Mouse (Mus musculus) layer of hippocampus, postnatal 25 days (tissue): Measurements from ENCODE around the gene Ikzf1. TPM values are rescaled to one million over a fixed set of nuclear protein-coding genes. Genes with fewer than 3 reads are reported as not detected.

Experiments used
- DNase-seq, 2 experiments: peaks; one replicate each; pipeline ENCODE4 v3.0.0; 2022; ENCODE audit warnings: mixed read lengths in 2 of 2, low spot score in 1 of 2; ENCODE audit errors: extremely low spot score in 1 of 2
- total RNA-seq, 2 experiments: library from RNA; stranded (reverse); gene quantifications; 2 replicates each; pipeline ENCODE4 v1.2.3; 2021

Ikzf1 gene
- total RNA-seq, 2 experiments from 2014 or later: 2.4 to 3.2 TPM

DNA sequence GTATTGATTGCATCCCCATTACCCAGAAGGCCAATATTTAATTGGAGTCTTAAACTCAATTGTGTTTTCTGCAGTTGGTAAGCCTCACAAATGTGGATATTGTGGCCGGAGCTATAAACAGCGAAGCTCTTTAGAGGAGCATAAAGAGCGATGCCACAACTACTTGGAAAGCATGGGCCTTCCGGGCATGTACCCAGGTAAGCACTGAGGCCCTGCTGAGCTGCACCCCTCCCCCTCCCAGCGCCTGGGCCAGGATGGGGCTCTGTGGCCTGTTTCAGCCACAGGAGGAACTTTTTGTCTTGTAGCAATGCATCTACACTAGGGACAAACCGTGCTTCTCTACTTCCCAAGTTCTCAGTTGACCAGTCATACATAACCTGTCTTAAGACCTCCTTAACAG is 73.3 kb downstream of the Ikzf1 start:
- DNase-seq: no peak

GRCm38 (mm10) chr11:11758883-11759282 is 74.1 kb downstream of the Ikzf1 start:
- no peak for DNase-seq

- DNase-seq: no peak
Observed at GRCm38 (mm10) chr11:11763211-11763666, 78.4 kb downstream of the Ikzf1 start.

DNA sequence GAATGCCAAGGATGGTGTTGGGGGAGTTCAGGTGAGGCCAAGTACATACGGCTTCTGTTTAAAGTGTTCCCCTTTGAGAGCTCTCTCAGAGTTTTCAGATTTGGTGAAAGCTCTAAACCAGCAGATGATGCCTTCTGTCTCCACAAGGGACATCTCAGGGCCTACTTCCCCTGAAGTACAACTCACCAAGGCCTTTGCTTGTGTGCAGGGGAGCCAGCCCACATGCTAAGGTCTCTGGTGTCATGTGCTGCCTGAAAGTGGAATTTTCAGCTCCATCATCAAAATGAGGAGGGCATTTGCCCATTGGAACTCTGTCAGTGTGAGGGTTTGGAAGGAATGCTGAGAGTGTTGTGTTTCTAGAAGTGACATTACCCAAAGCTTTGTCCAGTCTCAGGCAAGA is 80.6 kb downstream of the Ikzf1 start:
- no peak for DNase-seq

GRCm38 (mm10) chr11:11766105-11766504 is 81.3 kb downstream of the Ikzf1 start:
- DNase-seq: no peak

GRCm38 (mm10) chr11:11766736-11767135 is 81.9 kb downstream of the Ikzf1 start:
- no peak for DNase-seq

DNA sequence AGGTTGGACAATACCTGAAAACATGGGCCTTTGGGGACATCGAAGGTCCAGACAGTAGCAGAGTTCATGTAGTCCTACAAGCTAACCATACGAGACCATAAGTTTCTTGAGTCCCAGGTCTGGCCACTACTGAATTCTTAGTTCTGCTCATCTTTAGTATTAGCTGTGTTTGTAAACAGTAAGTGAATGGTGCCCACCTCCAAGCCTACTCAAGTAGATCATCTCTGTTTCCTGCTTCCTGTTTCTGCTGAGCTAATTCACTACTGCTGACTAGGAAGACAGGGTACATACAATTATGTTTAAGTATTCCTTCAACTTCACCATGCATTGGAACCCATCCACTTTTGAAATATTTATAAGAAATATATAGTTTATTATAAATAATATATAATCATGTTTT is 83.3 kb downstream of the Ikzf1 start:
- DNase-seq: no peak

GRCm38 (mm10) chr11:11769281-11769680 is 84.5 kb downstream of the Ikzf1 start:
- no peak for DNase-seq

DNA sequence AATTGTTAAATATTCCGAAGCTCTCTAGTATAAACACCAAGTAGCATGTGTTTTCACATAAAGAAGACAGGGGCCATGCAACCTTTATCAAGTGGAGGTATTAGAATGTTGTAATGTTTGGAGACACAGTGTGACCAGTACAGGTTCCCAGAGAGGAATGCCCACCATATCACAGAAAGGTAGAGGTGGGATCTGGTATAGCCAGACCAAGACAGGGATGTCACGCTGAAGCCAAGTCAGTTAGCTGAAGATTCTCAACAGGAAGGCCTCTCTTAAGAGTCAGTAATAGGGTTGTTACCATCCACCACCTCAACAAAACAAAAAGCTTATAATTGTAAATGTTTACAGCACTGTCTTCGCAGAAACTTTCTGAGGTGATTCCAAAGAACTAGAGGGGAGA is 85.9 kb downstream of the Ikzf1 start:
- no peak for DNase-seq

- no peak for DNase-seq
Observed at GRCm38 (mm10) chr11:11772196-11772595, 87.4 kb downstream of the Ikzf1 start.

GRCm38 (mm10) chr11:11774384-11774783 is 89.6 kb downstream of the Ikzf1 start:
- DNase-seq: no peak

DNA sequence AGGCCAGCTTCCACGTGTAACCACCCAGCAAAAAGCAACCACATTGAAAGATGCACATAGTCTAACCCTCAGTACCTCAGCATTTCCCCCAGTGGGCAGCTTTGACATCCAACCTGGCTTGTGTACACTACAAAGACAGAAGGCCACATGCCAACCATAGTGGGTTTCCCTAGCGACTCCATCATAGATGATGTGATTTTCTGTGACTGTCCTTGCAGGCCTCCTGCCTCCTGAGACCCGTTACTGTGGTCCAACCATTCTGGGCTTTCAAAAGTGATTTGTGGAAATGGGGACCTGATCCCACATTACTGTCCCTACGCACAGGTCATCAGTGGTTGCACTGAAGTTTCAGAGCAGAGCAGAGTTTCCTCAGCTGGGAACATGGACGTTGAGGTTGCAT is 90.1 kb downstream of the Ikzf1 start:
- DNase-seq: no peak

DNA sequence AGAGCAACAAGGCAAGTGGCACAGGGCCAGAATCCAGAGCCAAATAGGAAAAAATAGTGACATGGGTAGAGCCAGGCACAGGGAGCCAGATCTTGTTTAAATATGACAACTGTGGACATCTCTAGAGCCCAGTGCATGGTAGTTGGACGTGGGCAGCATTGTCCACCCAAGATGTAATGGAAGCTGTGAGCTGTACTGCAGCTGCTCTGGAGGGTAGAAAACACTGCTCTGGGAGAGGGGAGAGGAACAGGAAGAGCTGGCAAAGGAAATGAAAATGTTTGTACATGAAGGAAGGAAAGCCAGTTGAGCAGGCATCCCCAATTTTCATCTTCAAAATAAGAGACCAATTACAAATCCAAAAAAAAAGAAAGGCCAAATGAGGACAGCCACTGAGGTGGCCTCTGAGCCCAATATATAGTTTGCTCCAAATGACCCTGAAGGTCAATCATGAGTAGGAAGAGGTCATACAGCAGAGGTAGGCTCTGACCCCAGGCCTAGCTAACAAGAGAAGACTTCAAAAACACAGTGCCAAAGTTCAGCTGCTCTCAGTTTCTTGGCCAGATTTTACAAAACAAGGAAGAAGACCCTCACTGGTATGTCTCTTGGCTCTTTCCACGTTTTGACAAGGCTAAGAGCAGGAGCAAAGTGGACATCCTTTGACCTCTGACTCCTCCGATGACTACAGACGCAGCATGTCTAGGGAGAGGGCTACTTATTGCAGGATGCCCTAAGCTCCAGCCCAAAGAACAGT is 91.4 kb downstream of the Ikzf1 start:
- no peak for DNase-seq

- DNase-seq: no peak
Observed at GRCm38 (mm10) chr11:11776822-11777174, 92.0 kb downstream of the Ikzf1 start.

GRCm38 (mm10) chr11:11777246-11777645 is 92.4 kb downstream of the Ikzf1 start:
- no peak for DNase-seq

DNA sequence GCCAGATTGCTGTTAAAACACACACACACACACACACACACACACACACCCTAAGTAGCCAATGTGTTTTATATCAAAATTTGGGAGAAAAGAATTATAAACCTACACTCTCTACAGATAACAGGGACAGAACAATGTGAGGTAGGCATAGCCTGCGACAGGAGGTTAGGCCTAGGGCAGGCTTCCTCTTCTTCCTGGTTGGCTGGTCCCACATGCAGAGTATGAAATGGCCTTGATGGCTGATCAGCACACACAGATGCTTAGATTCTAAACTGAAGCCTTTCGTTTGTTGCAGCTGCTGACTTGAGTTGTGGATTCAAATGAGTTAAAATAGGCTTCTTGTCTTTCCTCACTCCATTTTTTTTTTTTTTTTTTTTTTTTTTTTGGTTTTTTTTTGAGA is 93.0 kb downstream of the Ikzf1 start:
- no peak for DNase-seq

DNA sequence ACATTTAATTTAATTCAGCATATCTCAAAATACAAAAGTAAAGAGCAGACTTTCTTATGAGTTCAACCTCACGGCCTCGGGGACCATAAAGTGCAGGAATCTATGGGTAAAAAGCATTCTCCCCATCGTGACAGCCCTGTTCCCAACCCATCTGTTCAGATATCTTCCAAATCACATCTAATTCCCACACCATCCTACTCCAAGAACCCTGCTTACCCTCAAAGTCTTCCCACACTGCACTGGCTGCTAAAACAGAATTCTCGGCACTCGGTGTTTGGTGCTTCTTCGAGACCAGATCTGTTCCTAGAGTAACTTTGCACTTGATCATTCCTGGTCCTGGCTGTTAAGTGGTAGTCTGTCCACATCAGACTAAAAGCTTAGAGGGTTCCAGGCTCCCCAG is 93.5 kb downstream of the Ikzf1 start:
- DNase-seq: no peak

DNA sequence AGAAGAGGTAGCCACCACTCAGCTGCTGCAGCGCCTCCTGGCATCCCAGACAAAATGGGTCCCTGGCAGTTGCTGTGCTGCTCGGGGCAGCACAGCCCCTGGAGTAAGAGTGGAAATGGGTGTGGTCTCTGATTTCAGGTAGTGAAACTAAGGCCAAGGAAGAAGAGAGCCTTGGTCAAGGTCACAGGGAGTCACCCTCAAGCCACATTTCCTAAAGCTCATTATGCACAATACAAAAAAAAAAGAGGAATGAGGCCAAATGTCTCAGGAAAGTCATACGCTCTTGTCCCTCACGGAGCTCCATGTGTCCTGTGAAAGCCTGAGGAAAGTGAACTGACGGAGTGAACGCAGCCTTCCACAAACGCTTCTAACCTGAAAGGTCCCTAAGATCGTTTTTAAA is 96.9 kb downstream of the Ikzf1 start:
- no peak for DNase-seq

DNA sequence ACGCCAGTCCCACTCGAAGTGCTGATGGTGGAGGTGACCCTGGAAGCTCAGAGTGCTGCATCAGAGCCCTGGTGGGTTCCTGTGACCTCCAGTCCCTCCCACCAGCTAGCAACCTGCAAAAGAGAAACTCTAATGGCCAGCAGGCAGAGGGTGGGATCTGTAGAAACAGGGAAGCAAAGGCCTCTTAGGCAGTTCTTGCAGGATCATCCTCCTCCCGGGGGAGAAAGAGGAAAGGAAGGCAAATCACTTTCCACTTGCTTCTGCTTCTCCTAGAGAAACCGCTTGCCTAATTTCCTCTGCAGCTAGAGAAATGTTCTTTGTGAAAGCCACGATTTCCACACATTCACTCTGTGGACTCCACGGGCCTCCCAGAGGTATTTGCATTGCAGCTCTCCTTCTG is 100.7 kb downstream of the Ikzf1 start:
- no peak for DNase-seq

- DNase-seq: peak; percentile 72 to 89
Observed at GRCm38 (mm10) chr11:11788521-11788974, 103.7 kb downstream of the Ikzf1 start.

- DNase-seq: no peak
Observed at GRCm38 (mm10) chr11:11794626-11795025, 109.8 kb downstream of the Ikzf1 start.

DNA sequence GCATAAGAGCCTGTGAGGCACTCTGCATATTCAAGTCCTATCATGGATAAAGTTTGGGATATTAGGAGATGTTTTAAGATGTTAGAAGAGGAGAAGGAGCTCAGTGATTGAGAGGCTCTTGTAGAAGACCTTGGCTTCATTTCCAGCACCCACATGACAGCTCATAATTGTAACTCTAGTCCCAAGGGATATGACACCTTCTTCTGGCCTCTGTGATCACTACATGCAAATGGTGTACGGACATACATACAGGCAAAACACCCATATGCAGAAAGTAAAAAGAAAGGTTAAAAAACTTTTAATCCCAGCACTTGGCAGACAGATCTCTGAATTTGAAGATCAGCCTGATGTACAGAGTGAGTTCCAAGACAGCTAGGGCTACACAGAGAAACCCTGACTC is 113.9 kb downstream of the Ikzf1 start:
- DNase-seq: no peak

- no peak for DNase-seq
Observed at GRCm38 (mm10) chr11:11800304-11800703, 115.5 kb downstream of the Ikzf1 start.
